Mouse (Mus musculus) neural tube, embryonic 14.5 days (tissue): ENCODE measurements around the gene Akap6. TPM values are rescaled to one million over a fixed set of nuclear protein-coding genes. Genes with fewer than 3 reads are reported as not detected.

ENCODE experiments used
- ATAC-seq: fragments of 200-750 bp; cut with Nextera tagmentation; 2 replicates; pipeline ENCODE4 v1.8.0; 2017; ENCODE audit warnings: low read depth, mild to moderate bottlenecking, moderate TSS enrichment, moderate library complexity
- H3K27ac ChIP-seq: fragments of 300-500 bp; sonication (generic); 2 replicates; pipeline ENCODE4 v1.5.1; 2014; ENCODE audit warnings: low read depth, mild to moderate bottlenecking, control low read depth, low read length, moderate library complexity, mixed read lengths
- H3K27me3 ChIP-seq: fragments of 300-500 bp; sonication (generic); 2 replicates; pipeline ENCODE4 v1.6.1; 2014; ENCODE audit warnings: low read length; ENCODE audit not compliant: control insufficient read depth, insufficient read depth
- H3K36me3 ChIP-seq: fragments of 300-500 bp; sonication (generic); 2 replicates; pipeline ENCODE4 v1.6.1; 2014; ENCODE audit warnings: low read length, mixed read lengths; ENCODE audit not compliant: control insufficient read depth, insufficient read depth
- H3K4me1 ChIP-seq: fragments of 300-500 bp; sonication (generic); 2 replicates; pipeline ENCODE4 v1.6.1; 2014; ENCODE audit warnings: low read length; ENCODE audit not compliant: control insufficient read depth, insufficient read depth
- H3K4me2 ChIP-seq: fragments of 300-500 bp; sonication (generic); 2 replicates; pipeline ENCODE4 v1.6.1; 2014; ENCODE audit warnings: mild to moderate bottlenecking, low read depth, low read length, control low read depth
- H3K4me3 ChIP-seq: fragments of 300-500 bp; sonication (generic); 2 replicates; pipeline ENCODE4 v1.5.1; 2014; ENCODE audit warnings: low read depth, low read length, control low read depth, mixed read lengths
- H3K9ac ChIP-seq: fragments of 300-500 bp; sonication (generic); replicated peaks from 2 replicates; pipeline ENCODE4 v1.6.1; 2014; ENCODE audit warnings: low read depth, mild to moderate bottlenecking, control low read depth, low read length, mixed read lengths
- H3K9me3 ChIP-seq: fragments of 300-500 bp; sonication (generic); 2 replicates; pipeline ENCODE4 v1.6.1; 2016; ENCODE audit warnings: low read length; ENCODE audit not compliant: control insufficient read depth
- whole genome bisulfite sequencing: fragments of 180-500 bp; shearing (Covaris S2); extraction: QIAGEN DNeasy Blood & Tissue Kit; methylation state at CpG from one replicate; pipeline ENCODE4 v1.1.7; 2014; 5-methylcytosine and 5-hydroxymethylcytosine counted together
- polyA plus RNA-seq: library from polyadenylated mRNA; unstranded; fragments of >200 nt; fragmentation: Nextera tagmentation; extraction: Ambion mirVana; gene quantifications from 2 replicates; pipeline ENCODE4 v1.2.1, GENCODE M21; 2014

Akap6 gene
- polyA plus RNA-seq, 1 experiment from 2014 or later, result 44.0 TPM

GRCm38 (mm10) chr12:52828944-52829736 lies 130.0 kb downstream of the Akap6 start:
- no peak overlapping the region for H3K4me2 ChIP-seq
- WGBS, result 77% methylated on average over 14 of the region's 14 CpGs
- ATAC-seq, result no peak
- H3K9ac ChIP-seq, result no peak overlapping the region
- H3K27ac ChIP-seq, result no peak overlapping the region
- no peaks in the 10 kb centered on the region for H3K27me3 ChIP-seq
- H3K4me1 ChIP-seq, result peaks cover 6% of the 10 kb centered on the region
- no peaks in the 10 kb centered on the region for H3K36me3 ChIP-seq
- no peak overlapping the region for H3K4me3 ChIP-seq
- no peaks in the 10 kb centered on the region for H3K9me3 ChIP-seq

- Histone ChIP-seq H3K4me3 (no peak overlapping the region), H3K4me1 (peaks cover 31% of the 10 kb centered on the region), H3K27ac (no peak overlapping the region), H3K9ac (no peak overlapping the region), H3K27me3 (no peaks in the 10 kb centered on the region), H3K9me3 (no peaks in the 10 kb centered on the region), H3K4me2 (no peak overlapping the region), H3K36me3 (no peaks in the 10 kb centered on the region)
- 41% methylated on average over 9 of the region's 9 CpGs for WGBS
- ATAC-seq, result no peak
Measured at GRCm38 (mm10) chr12:52831782-52832181, 132.6 kb downstream of the Akap6 start.

- H3K27ac ChIP-seq, result no peak overlapping the region
- no peaks in the 10 kb centered on the region for H3K36me3 ChIP-seq
- WGBS, result 7% methylated on average over 4 of the region's 4 CpGs
- H3K9me3 ChIP-seq, result no peaks in the 10 kb centered on the region
- no peak overlapping the region for H3K4me2 ChIP-seq
- H3K4me1 ChIP-seq, result peaks cover 31% of the 10 kb centered on the region
- ATAC-seq, result peak; percentile 52; the same call in 1 of the 2 replicates
- no peaks in the 10 kb centered on the region for H3K27me3 ChIP-seq
- H3K4me3 ChIP-seq, result no peak overlapping the region
- no peak overlapping the region for H3K9ac ChIP-seq
Measured at GRCm38 (mm10) chr12:52832230-52832629, 133.0 kb downstream of the Akap6 start.

- no peak overlapping the region for H3K4me3 ChIP-seq
- no peak overlapping the region for H3K4me2 ChIP-seq
- no peak overlapping the region for H3K9ac ChIP-seq
- H3K27ac ChIP-seq, result no peak overlapping the region
- no peaks in the 10 kb centered on the region for H3K27me3 ChIP-seq
- 54% methylated on average over 6 of the region's 6 CpGs for WGBS
- no peak for ATAC-seq
- peaks cover 31% of the 10 kb centered on the region for H3K4me1 ChIP-seq
- no peaks in the 10 kb centered on the region for H3K9me3 ChIP-seq
- no peaks in the 10 kb centered on the region for H3K36me3 ChIP-seq
Measured at GRCm38 (mm10) chr12:52833141-52833540, 134.0 kb downstream of the Akap6 start.

- H3K9ac ChIP-seq, result no peak overlapping the region
- H3K4me2 ChIP-seq, result no peak overlapping the region
- ATAC-seq, result no peak
- no peaks in the 10 kb centered on the region for H3K36me3 ChIP-seq
- H3K4me1 ChIP-seq, result peaks cover 31% of the 10 kb centered on the region
- H3K27ac ChIP-seq, result peak overlapping the region; percentile 83
- H3K4me3 ChIP-seq, result no peak overlapping the region
- WGBS, result 39% methylated on average over 10 of the region's 10 CpGs
- H3K9me3 ChIP-seq, result no peaks in the 10 kb centered on the region
- no peaks in the 10 kb centered on the region for H3K27me3 ChIP-seq
Measured at GRCm38 (mm10) chr12:52834074-52834473, 134.9 kb downstream of the Akap6 start.

GRCm38 (mm10) chr12:52834781-52835279 lies 135.6 kb downstream of the Akap6 start:
- Histone ChIP-seq H3K4me1 (peaks cover 31% of the 10 kb centered on the region), H3K27ac (peak overlapping the region; percentile 83), H3K27me3 (no peaks in the 10 kb centered on the region), H3K9me3 (no peaks in the 10 kb centered on the region), H3K4me3 (no peak overlapping the region), H3K36me3 (no peaks in the 10 kb centered on the region), H3K4me2 (no peak overlapping the region), H3K9ac (no peak overlapping the region; the same call in 1 of the 2 replicates)
- whole genome bisulfite sequencing, result 40% methylated on average over 6 of the region's 6 CpGs
- ATAC-seq, result peak; percentile 30; the same call in 1 of the 2 replicates

- H3K27me3 ChIP-seq, result no peaks in the 10 kb centered on the region
- no peak overlapping the region for H3K4me2 ChIP-seq
- H3K9me3 ChIP-seq, result no peaks in the 10 kb centered on the region
- H3K36me3 ChIP-seq, result no peaks in the 10 kb centered on the region
- ATAC-seq, result peak; percentile 66
- 14% methylated on average over 6 of the region's 6 CpGs for WGBS
- peaks cover 31% of the 10 kb centered on the region for H3K4me1 ChIP-seq
- peak overlapping the region; percentile 83 for H3K27ac ChIP-seq
- H3K4me3 ChIP-seq, result no peak overlapping the region
- H3K9ac ChIP-seq, result no peak overlapping the region
Measured at GRCm38 (mm10) chr12:52835291-52835742, 136.1 kb downstream of the Akap6 start.

- Histone ChIP-seq H3K27me3 (no peaks in the 10 kb centered on the region), H3K4me3 (no peak overlapping the region), H3K4me1 (peaks cover 31% of the 10 kb centered on the region), H3K36me3 (no peaks in the 10 kb centered on the region), H3K9me3 (no peaks in the 10 kb centered on the region), H3K4me2 (no peak overlapping the region; the same call in 1 of the 2 replicates), H3K27ac (peak overlapping the region; percentile 83), H3K9ac (no peak overlapping the region)
- no peak for ATAC-seq
- 57% methylated on average over 12 of the region's 12 CpGs for WGBS
Measured at GRCm38 (mm10) chr12:52835914-52836546, 136.8 kb downstream of the Akap6 start.

GRCm38 (mm10) chr12:52845982-52846381 lies 146.8 kb downstream of the Akap6 start:
- Histone ChIP-seq H3K4me2 (no peak overlapping the region), H3K4me3 (no peak overlapping the region), H3K9ac (no peak overlapping the region), H3K9me3 (no peaks in the 10 kb centered on the region), H3K27me3 (no peaks in the 10 kb centered on the region), H3K36me3 (no peaks in the 10 kb centered on the region), H3K27ac (no peak overlapping the region), H3K4me1 (peaks cover 8% of the 10 kb centered on the region)
- WGBS, result 97% methylated on average over 1 of the region's 1 CpGs
- ATAC-seq, result no peak
